Mouse (Mus musculus) G1E (cell line): ENCODE measurements around the gene Tmem211. TPM values are rescaled to one million over a fixed set of nuclear protein-coding genes. Genes with fewer than 3 reads are reported as not detected.

ENCODE experiments used
- ATAC-seq: 2 replicates; pipeline ENCODE4 v1.8.0; 2016; ENCODE audit warnings: mild to moderate bottlenecking; ENCODE audit not compliant: insufficient number of reproducible peaks, poor library complexity, low FRiP score, severe bottlenecking; ENCODE audit errors: extremely low read depth
- DNase-seq: peaks from one replicate; pipeline ENCODE4 v3.0.0; 2012; ENCODE audit warnings: low spot score
- H3K27me3 ChIP-seq: 2 replicates; pipeline ENCODE4 v1.6.1; 2012; ENCODE audit warnings: mild to moderate bottlenecking, low read length, inconsistent platforms; ENCODE audit not compliant: insufficient read depth
- H3K36me3 ChIP-seq: replicated peaks from 2 replicates; pipeline ENCODE3; 2012; ENCODE audit warnings: mild to moderate bottlenecking, inconsistent platforms
- H3K4me1 ChIP-seq: 2 replicates; pipeline ENCODE4 v1.6.1; 2012; ENCODE audit warnings: low read depth, low read length, inconsistent platforms, mixed read lengths; ENCODE audit not compliant: insufficient read depth
- H3K4me3 ChIP-seq: 2 replicates; pipeline ENCODE4 v1.5.1; 2012; ENCODE audit warnings: low read depth, mild to moderate bottlenecking, inconsistent platforms, low read length, moderate library complexity, mixed read lengths
- H3K9me3 ChIP-seq: replicated peaks from 2 replicates; pipeline ENCODE4 v1.6.1; 2012; ENCODE audit warnings: inconsistent platforms
- CTCF ChIP-seq: IDR thresholded peaks from 2 replicates; pipeline ENCODE4 v1.5.1; 2012; ENCODE audit warnings: low read depth, low read length, inconsistent platforms, mixed read lengths
- GATA1 ChIP-seq: IDR thresholded peaks from 2 replicates; pipeline ENCODE4 v1.6.1; 2012; ENCODE audit warnings: borderline replicate concordance, low read length, inconsistent platforms, mixed read lengths
- GATA2 ChIP-seq: IDR thresholded peaks from 2 replicates; pipeline ENCODE4 v1.6.1; 2012; ENCODE audit warnings: low read depth, low read length, inconsistent platforms, borderline replicate concordance
- POLR2AphosphoS5 ChIP-seq: IDR thresholded peaks from 2 replicates; pipeline ENCODE4 v1.6.1; 2012; ENCODE audit warnings: low read depth, low read length, inconsistent platforms; ENCODE audit not compliant: insufficient replicate concordance
- TAL1 ChIP-seq: conservative IDR thresholded peaks from 2 replicates; pipeline ENCODE4 v1.6.1; 2012; ENCODE audit warnings: low read depth, low read length, inconsistent platforms, mixed read lengths
- polyA plus RNA-seq: library from polyadenylated mRNA; stranded (reverse); fragments of >175 nt; gene quantifications from 2 replicates; pipeline ENCODE4 v1.2.3, GENCODE M21; 2012
- total RNA-seq, 2 experiments: library from RNA; stranded (forward) in 1 of 2; stranded (reverse) in 1 of 2; fragments of 200-1000 nt in 1 of 2; fragments of >200 nt in 1 of 2; fragmentation: Nextera tagmentation in 1 of 2; gene quantifications; 2 replicates each; pipeline ENCODE4 v1.2.3; 2014 to 2017

The Tmem211 gene
- total and polyA plus RNA-seq, 3 experiments: not detected

DNA sequence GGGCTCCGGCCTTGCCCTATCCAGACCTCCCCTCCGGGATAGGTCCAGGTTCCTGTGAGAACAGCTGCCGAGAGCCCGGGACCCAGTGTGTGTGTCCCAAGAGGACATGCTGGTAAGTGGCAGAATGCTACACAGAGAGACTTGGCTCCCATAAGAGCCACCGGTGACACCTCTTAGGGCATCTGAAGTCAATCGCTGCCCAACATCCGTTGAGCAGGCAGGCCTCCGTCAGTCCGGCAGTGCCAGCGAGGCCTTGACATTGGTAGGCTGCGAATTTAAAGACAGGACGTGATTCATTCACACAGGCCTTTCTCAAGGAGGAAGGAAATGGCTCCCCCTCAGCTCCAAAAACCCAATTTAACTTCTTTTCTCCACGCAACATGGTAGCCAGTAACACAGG lies 16.8 kb upstream of the Tmem211 start:
- TF ChIP-seq GATA2: no peak
- no peak for TF ChIP-seq CTCF
- TF ChIP-seq POLR2AphosphoS5: no peak
- no peak for ATAC-seq
- no peak overlapping the region; the same call in 1 of the 2 replicates for H3K4me3 ChIP-seq

DNA sequence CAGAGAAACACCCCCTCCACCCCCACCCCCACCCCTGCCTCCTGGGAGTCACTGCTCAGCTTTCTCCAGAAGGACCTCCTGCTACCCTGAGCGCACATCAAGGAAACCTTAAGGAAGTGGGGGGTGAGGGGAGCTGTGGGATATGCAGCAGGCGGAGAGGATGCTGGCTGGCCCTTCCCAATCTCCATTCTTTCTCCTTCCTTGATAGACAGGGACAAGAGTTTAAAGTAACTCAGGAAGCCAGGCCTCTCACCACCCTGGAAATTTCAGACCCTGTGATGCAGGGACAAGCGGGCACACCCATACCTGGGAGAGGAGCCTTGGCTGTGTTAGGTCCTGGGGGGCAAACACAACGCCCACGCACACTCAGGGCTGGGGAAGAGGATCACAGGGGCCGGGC lies 16.4 kb upstream of the Tmem211 start:
- H3K9me3 ChIP-seq: peaks cover 99% of the 10 kb centered on the region
- no peaks in the 10 kb centered on the region for H3K4me1 ChIP-seq
- H3K36me3 ChIP-seq: no peaks in the 10 kb centered on the region
- DNase-seq (no peak), ATAC-seq (no peak)
- TF ChIP-seq GATA1 (no peak), POLR2AphosphoS5 (no peak), TAL1 (no peak), GATA2 (no peak), CTCF (no peak)
- H3K27me3 ChIP-seq: no peaks in the 10 kb centered on the region
- no peak overlapping the region for H3K4me3 ChIP-seq

More for the DNA sequence above, 16.8 kb upstream of the Tmem211 start:
- no peaks in the 10 kb centered on the region for H3K27me3 ChIP-seq
- H3K4me1 ChIP-seq: no peaks in the 10 kb centered on the region
- DNase-seq: no peak
- H3K36me3 ChIP-seq: no peaks in the 10 kb centered on the region
- peaks cover 99% of the 10 kb centered on the region for H3K9me3 ChIP-seq

DNA sequence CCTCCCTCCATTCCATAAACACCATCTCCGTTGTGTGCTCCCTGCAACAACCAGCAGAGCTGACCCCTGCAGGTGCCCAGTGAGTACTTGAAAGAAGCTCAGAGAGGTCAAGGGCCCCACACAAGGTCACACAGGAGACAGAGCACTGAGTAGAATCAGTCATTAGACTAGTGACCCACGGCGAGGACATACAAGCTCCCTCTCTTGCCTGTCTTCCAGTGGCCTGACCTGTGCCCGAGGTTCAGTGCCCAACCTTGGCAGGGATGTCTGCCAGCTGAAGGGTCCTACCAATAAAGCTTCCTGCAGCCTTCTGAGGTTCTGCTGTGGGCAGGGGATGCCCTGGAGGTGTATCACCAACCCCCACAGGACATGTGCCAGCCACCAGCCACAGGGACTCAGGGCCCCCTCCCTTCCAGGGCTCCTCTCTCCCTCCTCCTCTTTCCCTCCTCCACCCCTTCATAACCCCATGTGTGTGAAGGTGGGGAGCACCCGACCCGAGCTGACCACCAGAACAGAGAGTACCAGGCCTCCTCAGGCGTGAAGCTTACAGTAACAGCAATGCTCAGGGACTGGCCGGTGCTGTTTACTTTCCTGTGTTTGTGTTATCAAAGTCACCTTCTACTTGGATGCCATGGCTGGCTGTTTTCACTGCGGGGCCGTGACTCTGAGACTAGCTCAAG lies 14.4 kb upstream of the Tmem211 start:
- no peaks in the 10 kb centered on the region for H3K27me3 ChIP-seq
- H3K36me3 ChIP-seq: no peaks in the 10 kb centered on the region
- H3K4me3 ChIP-seq: no peak overlapping the region
- no peak for TF ChIP-seq GATA2
- TF ChIP-seq CTCF: no peak
- TF ChIP-seq GATA1: no peak
- no peak for TF ChIP-seq TAL1
- TF ChIP-seq POLR2AphosphoS5: no peak
- no peak for ATAC-seq
- H3K4me1 ChIP-seq: no peaks in the 10 kb centered on the region
- DNase-seq: no peak
- H3K9me3 ChIP-seq: peaks cover 100% of the 10 kb centered on the region

DNA sequence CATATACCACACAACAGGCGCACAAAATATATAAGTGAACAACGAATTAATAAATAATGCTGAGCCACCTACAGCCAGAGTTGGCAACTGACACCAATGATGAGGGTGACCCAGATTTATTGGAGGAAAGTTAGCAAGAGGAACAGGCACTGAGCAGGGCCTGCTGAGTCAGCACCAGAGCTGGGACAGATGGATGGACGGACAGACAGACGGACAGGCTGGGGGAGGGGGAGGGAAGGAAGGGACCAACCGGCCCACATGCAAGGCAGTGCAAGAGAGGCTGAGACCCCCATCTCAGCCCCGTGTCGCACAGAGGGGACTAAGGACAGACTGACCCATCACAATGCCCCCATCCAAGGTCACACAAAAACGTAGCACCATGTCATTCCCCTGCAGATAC lies 12.7 kb upstream of the Tmem211 start:
- Histone ChIP-seq H3K27me3 (no peaks in the 10 kb centered on the region), H3K36me3 (no peaks in the 10 kb centered on the region), H3K4me1 (no peaks in the 10 kb centered on the region), H3K9me3 (peaks cover 99% of the 10 kb centered on the region), H3K4me3 (no peak overlapping the region; the same call in 1 of the 2 replicates)
- DNase-seq: no peak
- TF ChIP-seq POLR2AphosphoS5: no peak
- no peak for TF ChIP-seq CTCF
- no peak for TF ChIP-seq GATA1
- no peak for TF ChIP-seq TAL1
- no peak for TF ChIP-seq GATA2
- ATAC-seq: no peak

DNA sequence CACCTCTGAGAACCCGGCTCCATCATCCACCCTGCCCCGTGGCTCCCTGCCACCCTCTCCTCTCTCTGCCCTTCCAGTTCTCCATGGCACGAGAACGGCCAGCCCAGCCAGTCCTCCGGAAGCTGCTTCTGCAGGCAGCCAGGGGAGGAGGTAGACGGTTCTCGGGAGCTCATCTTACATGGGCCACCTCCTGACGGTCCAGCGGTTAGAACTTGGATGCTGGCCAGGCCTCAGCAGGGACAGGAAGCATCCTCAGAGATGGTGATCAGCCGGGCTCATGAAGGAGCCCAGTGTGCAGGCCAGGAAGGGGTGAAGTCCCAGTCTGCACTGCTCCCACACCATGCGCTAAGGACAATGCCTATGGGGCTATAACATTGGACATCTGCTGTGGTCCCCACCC lies 12.3 kb upstream of the Tmem211 start:
- Histone ChIP-seq H3K4me3 (no peak overlapping the region; the same call in 1 of the 2 replicates), H3K27me3 (no peaks in the 10 kb centered on the region; the same call in 1 of the 2 replicates), H3K9me3 (peaks cover 99% of the 10 kb centered on the region), H3K36me3 (no peaks in the 10 kb centered on the region), H3K4me1 (no peaks in the 10 kb centered on the region)
- ATAC-seq: no peak
- TF ChIP-seq POLR2AphosphoS5 (no peak), GATA2 (no peak)
- DNase-seq: no peak

DNA sequence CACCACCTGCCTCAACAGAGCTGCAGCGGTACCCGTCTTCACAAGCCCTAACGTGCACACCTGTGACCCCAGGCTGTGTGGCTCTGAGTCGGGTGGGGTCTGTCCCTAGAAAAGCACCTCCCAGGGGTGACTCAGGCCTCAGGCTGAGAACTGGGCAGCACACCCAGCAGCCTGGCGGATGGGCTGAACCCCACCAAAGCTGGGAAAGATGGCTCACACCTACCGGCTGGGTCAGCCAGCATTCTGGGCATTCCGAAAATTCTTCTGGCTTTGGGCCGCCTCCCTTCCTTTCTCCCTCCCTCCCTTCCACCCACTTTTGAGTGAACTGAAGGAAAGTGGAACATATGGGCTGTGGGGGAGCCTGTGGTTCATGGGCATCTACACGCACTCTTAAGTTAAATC lies 11.1 kb upstream of the Tmem211 start:
- DNase-seq (no peak), ATAC-seq (no peak)
- H3K9me3 ChIP-seq: peaks cover 99% of the 10 kb centered on the region
- no peaks in the 10 kb centered on the region for H3K36me3 ChIP-seq
- no peaks in the 10 kb centered on the region for H3K4me1 ChIP-seq
- H3K4me3 ChIP-seq: no peak overlapping the region; the same call in 1 of the 2 replicates
- H3K27me3 ChIP-seq: no peaks in the 10 kb centered on the region; the same call in 1 of the 2 replicates
- TF ChIP-seq GATA2 (no peak), GATA1 (no peak), TAL1 (no peak), POLR2AphosphoS5 (no peak), CTCF (no peak)
